Mouse (Mus musculus): Measurements from ENCODE around the gene Cfh. TPM values are rescaled to one million over a fixed set of nuclear protein-coding genes. Genes with fewer than 3 reads are reported as not detected.
"Not testable (repeated sequence)": the region's sequence is repeated elsewhere in the genome, so short reads cannot be mapped to it uniquely, and the experiment has no call there.

Gene Cfh
- total RNA-seq (2014; rRNA removed; ENCODE audit: low replicate concordance), result 25.7 and 26.5 TPM in 2 replicates
- polyA plus RNA-seq (2015; fragmentation: Nextera tagmentation; extraction: Ambion mirVana), result 24.4 and 28.5 TPM in 2 replicates

- H3K27me3 ChIP-seq (ENCODE audit: control insufficient read depth, insufficient read depth, low read length); H3K4me1 ChIP-seq (ENCODE audit: control insufficient read depth, insufficient read depth); H3K9ac ChIP-seq (replicated peaks; ENCODE audit: low read depth, low read length); ATAC-seq (ENCODE audit: insufficient read depth, low read depth); H3K9me3 ChIP-seq (replicated peaks; ENCODE audit: control insufficient read depth, low read length); H3K4me2 ChIP-seq (ENCODE audit: low read depth, low read length); DNase-seq (ENCODE audit: low spot score); H3K36me3 ChIP-seq (replicated peaks; ENCODE audit: control insufficient read depth, insufficient read depth, low read length): not testable (repeated sequence)
- Histone ChIP-seq H3K4me3 (ENCODE audit: low read depth, low read length) (peak within 1 kb of the TSS; percentile 3; the same call in 1 of the 2 replicates), H3K27ac (ENCODE audit: low read depth) (peak within 1 kb of the TSS; percentile 30; the same call in 1 of the 2 replicates)
Measured at GRCm38 (mm10) chr1:140183664-140184063, at the start of gene Cfh. TSS of gene Cfh (minus strand) at chr1:140183764.

GRCm38 (mm10) chr1:140226673-140227072 lies 43.1 kb upstream of the Cfh start:
- no peaks in the 10 kb centered on the region for H3K4me1 ChIP-seq (ENCODE audit: control insufficient read depth, insufficient read depth)
- no peak overlapping the region for H3K4me3 ChIP-seq (ENCODE audit: low read depth, low read length)
- no peak overlapping the region for H3K4me2 ChIP-seq (ENCODE audit: low read depth, low read length)
- ATAC-seq (ENCODE audit: insufficient read depth, low read depth) (no peak), DNase-seq (ENCODE audit: low spot score) (no peak)
- H3K36me3 ChIP-seq (replicated peaks; ENCODE audit: control insufficient read depth, insufficient read depth, low read length), result no peaks in the 10 kb centered on the region
- H3K9ac ChIP-seq (replicated peaks; ENCODE audit: low read depth, low read length), result no peak overlapping the region
- no peak for TF ChIP-seq CTCF (IDR thresholded peaks at IDR 0.05; ENCODE audit: low read depth)
- no peak for TF ChIP-seq EP300 (IDR thresholded peaks at IDR 0.05; ENCODE audit: low read depth)
- no peak overlapping the region for H3K27ac ChIP-seq (ENCODE audit: low read depth)
- H3K27me3 ChIP-seq (ENCODE audit: control insufficient read depth, insufficient read depth, low read length), result no peaks in the 10 kb centered on the region
- no peaks in the 10 kb centered on the region for H3K9me3 ChIP-seq (replicated peaks; ENCODE audit: control insufficient read depth, low read length)
- WGBS, result 46% methylated on average over 8 of the region's 8 CpGs

- Histone ChIP-seq H3K27ac (ENCODE audit: low read depth) (no peak overlapping the region), H3K27me3 (ENCODE audit: control insufficient read depth, insufficient read depth, low read length) (no peaks in the 10 kb centered on the region), H3K4me2 (ENCODE audit: low read depth, low read length) (no peak overlapping the region), H3K4me3 (ENCODE audit: low read depth, low read length) (no peak overlapping the region), H3K36me3 (replicated peaks; ENCODE audit: control insufficient read depth, insufficient read depth, low read length) (no peaks in the 10 kb centered on the region), H3K9me3 (replicated peaks; ENCODE audit: control insufficient read depth, low read length) (no peaks in the 10 kb centered on the region), H3K9ac (replicated peaks; ENCODE audit: low read depth, low read length) (no peak overlapping the region), H3K4me1 (ENCODE audit: control insufficient read depth, insufficient read depth) (no peaks in the 10 kb centered on the region)
- ATAC-seq (ENCODE audit: insufficient read depth, low read depth) (no peak), DNase-seq (ENCODE audit: low spot score) (no peak)
- 0% methylated on average over 1 of the region's 3 CpGs for WGBS
- no peak for TF ChIP-seq CTCF (IDR thresholded peaks at IDR 0.05; ENCODE audit: low read depth)
- TF ChIP-seq EP300 (IDR thresholded peaks at IDR 0.05; ENCODE audit: low read depth), result no peak
Measured at GRCm38 (mm10) chr1:140225221-140225620, 41.7 kb upstream of the Cfh start.

GRCm38 (mm10) chr1:140205329-140205728 lies 21.8 kb upstream of the Cfh start:
- Histone ChIP-seq H3K9me3 (replicated peaks; ENCODE audit: control insufficient read depth, low read length) (0 out of 2 replicates have a peak, but pooled peaks cover under 1% of the 10 kb centered on the region), H3K27me3 (ENCODE audit: control insufficient read depth, insufficient read depth, low read length) (no peaks in the 10 kb centered on the region), H3K4me1 (ENCODE audit: control insufficient read depth, insufficient read depth) (no peaks in the 10 kb centered on the region), H3K9ac (replicated peaks; ENCODE audit: low read depth, low read length) (no peak overlapping the region), H3K4me2 (ENCODE audit: low read depth, low read length) (no peak overlapping the region), H3K36me3 (replicated peaks; ENCODE audit: control insufficient read depth, insufficient read depth, low read length) (no peaks in the 10 kb centered on the region), H3K4me3 (ENCODE audit: low read depth, low read length) (no peak overlapping the region), H3K27ac (ENCODE audit: low read depth) (no peak overlapping the region)
- no peak for DNase-seq (ENCODE audit: low spot score)
- no peak for TF ChIP-seq CTCF (IDR thresholded peaks at IDR 0.05; ENCODE audit: low read depth)
- no peak for TF ChIP-seq EP300 (IDR thresholded peaks at IDR 0.05; ENCODE audit: low read depth)
- WGBS, result 63% methylated on average over 2 of the region's 2 CpGs
- ATAC-seq (ENCODE audit: insufficient read depth, low read depth), result no peak

- not testable (repeated sequence) for DNase-seq (ENCODE audit: low spot score); H3K4me2 ChIP-seq (ENCODE audit: low read depth, low read length); H3K27me3 ChIP-seq (ENCODE audit: control insufficient read depth, insufficient read depth, low read length); H3K9me3 ChIP-seq (replicated peaks; ENCODE audit: control insufficient read depth, low read length); H3K4me1 ChIP-seq (ENCODE audit: control insufficient read depth, insufficient read depth); H3K4me3 ChIP-seq (ENCODE audit: low read depth, low read length); H3K27ac ChIP-seq (ENCODE audit: low read depth); H3K36me3 ChIP-seq (replicated peaks; ENCODE audit: control insufficient read depth, insufficient read depth, low read length); H3K9ac ChIP-seq (replicated peaks; ENCODE audit: low read depth, low read length); ATAC-seq (ENCODE audit: insufficient read depth, low read depth)
- 89% methylated on average over 2 of the region's 2 CpGs for WGBS
Measured at GRCm38 (mm10) chr1:140188500-140188899, 4.9 kb upstream of the Cfh start.

- Histone ChIP-seq H3K4me1 (ENCODE audit: control insufficient read depth, insufficient read depth) (0 out of 2 replicates have a peak, but pooled peaks cover 4% of the 10 kb centered on the region), H3K27ac (ENCODE audit: low read depth) (peak overlapping the region; percentile 30; the same call in 1 of the 2 replicates), H3K4me2 (ENCODE audit: low read depth, low read length) (no peak overlapping the region), H3K36me3 (replicated peaks; ENCODE audit: control insufficient read depth, insufficient read depth, low read length) (no peaks in the 10 kb centered on the region), H3K9me3 (replicated peaks; ENCODE audit: control insufficient read depth, low read length) (no peaks in the 10 kb centered on the region), H3K4me3 (ENCODE audit: low read depth, low read length) (peak overlapping the region; percentile 3; the same call in 1 of the 2 replicates), H3K9ac (replicated peaks; ENCODE audit: low read depth, low read length) (no peak overlapping the region), H3K27me3 (ENCODE audit: control insufficient read depth, insufficient read depth, low read length) (no peaks in the 10 kb centered on the region)
- peak; percentile 63; the same call in 1 of the 2 replicates for ATAC-seq (ENCODE audit: insufficient read depth, low read depth)
- WGBS, result 19% methylated on average over 2 of the region's 2 CpGs
- peak; percentile 62 for DNase-seq (ENCODE audit: low spot score)
- TF ChIP-seq EP300 (IDR thresholded peaks at IDR 0.05; ENCODE audit: low read depth), result no peak
- TF ChIP-seq CTCF (IDR thresholded peaks at IDR 0.05; ENCODE audit: low read depth), result no peak
Measured at GRCm38 (mm10) chr1:140183208-140183607, 356 bp downstream of the Cfh start.
